Mouse (Mus musculus): ENCODE data around the gene Kcnma1. TPM values are rescaled to one million over a fixed set of nuclear protein-coding genes. Genes with fewer than 3 reads are reported as not detected.

The Kcnma1 gene
- polyA plus RNA-seq, 1 experiment: 3.5 TPM

DNA sequence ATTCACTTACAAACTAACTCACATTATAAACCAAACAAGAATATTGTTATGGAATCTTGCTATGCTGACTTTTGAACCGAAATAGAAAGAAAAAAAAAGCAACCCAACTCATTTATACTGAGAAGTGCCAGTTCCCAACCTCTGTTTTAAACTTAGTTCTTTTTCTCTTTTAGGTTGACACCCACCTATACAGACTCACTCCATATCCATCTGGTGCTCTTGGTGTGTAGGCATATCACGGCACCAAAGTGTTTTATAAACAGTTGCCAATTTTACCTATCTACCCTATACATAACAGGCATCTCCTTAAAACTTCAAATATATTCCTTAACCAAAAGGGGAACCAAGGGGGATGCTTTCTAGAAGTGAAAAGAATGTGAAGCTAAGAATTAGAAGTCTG lies 393.6 kb downstream of the Kcnma1 start:
- Histone ChIP-seq H3K27ac (ENCODE audit: insufficient read depth, low read depth, low read length) (no peak overlapping the region), H3K4me3 (ENCODE audit: low read depth, low read length) (no peak overlapping the region), H3K36me3 (ENCODE audit: control insufficient read depth, insufficient read depth, low read length) (no peaks in the 10 kb centered on the region), H3K27me3 (ENCODE audit: control insufficient read depth, insufficient read depth, low read length) (no peaks in the 10 kb centered on the region), H3K4me1 (ENCODE audit: control insufficient read depth, insufficient read depth, insufficient read length, low read length) (no peaks in the 10 kb centered on the region)
- no peak for TF ChIP-seq POLR2A (IDR thresholded peaks at IDR 0.05; ENCODE audit: low read depth, low read length)
- no peak for TF ChIP-seq CTCF (IDR thresholded peaks at IDR 0.05; ENCODE audit: extremely low read depth, insufficient read length, insufficient replicate concordance, low read depth, low read length)
- WGBS: 75% methylated on average over 2 of the region's 2 CpGs

GRCm38 (mm10) chr14:23618973-23619372 lies 395.3 kb downstream of the Kcnma1 start:
- TF ChIP-seq CTCF (IDR thresholded peaks at IDR 0.05; ENCODE audit: extremely low read depth, insufficient read length, insufficient replicate concordance, low read depth, low read length) (no peak), POLR2A (IDR thresholded peaks at IDR 0.05; ENCODE audit: low read depth, low read length) (no peak)
- Histone ChIP-seq H3K4me1 (ENCODE audit: control insufficient read depth, insufficient read depth, insufficient read length, low read length) (no peaks in the 10 kb centered on the region), H3K4me3 (ENCODE audit: low read depth, low read length) (no peak overlapping the region), H3K36me3 (ENCODE audit: control insufficient read depth, insufficient read depth, low read length) (no peaks in the 10 kb centered on the region), H3K27ac (ENCODE audit: insufficient read depth, low read depth, low read length) (no peak overlapping the region), H3K27me3 (ENCODE audit: control insufficient read depth, insufficient read depth, low read length) (no peaks in the 10 kb centered on the region)
- WGBS: 67% methylated on average over 2 of the region's 2 CpGs

DNA sequence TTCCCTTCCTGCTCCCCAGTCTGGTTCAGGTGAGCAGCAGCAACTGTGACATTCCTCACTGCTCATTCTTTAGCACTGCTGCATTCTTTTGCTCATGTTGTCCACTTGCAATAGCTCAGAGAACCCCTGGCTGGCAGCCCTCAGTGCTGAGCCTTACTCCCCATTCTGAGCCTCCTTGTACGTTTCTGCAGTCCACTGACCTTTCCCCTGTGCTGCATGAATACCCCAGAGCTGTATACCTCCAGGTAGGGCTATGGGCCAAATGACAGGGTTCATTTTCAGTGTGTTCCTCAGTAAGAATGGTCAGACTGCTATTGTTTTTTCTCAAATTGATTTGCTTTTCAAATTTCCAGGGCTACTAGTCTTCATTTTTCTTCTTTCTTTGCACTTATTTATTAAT lies 396.2 kb downstream of the Kcnma1 start:
- Histone ChIP-seq H3K4me3 (ENCODE audit: low read depth, low read length) (no peak overlapping the region), H3K4me1 (ENCODE audit: control insufficient read depth, insufficient read depth, insufficient read length, low read length) (no peaks in the 10 kb centered on the region), H3K36me3 (ENCODE audit: control insufficient read depth, insufficient read depth, low read length) (no peaks in the 10 kb centered on the region), H3K27me3 (ENCODE audit: control insufficient read depth, insufficient read depth, low read length) (no peaks in the 10 kb centered on the region), H3K27ac (ENCODE audit: insufficient read depth, low read depth, low read length) (no peak overlapping the region)
- WGBS: 30% methylated on average over 1 of the region's 1 CpGs
- TF ChIP-seq CTCF (IDR thresholded peaks at IDR 0.05; ENCODE audit: extremely low read depth, insufficient read length, insufficient replicate concordance, low read depth, low read length): no peak
- no peak for TF ChIP-seq POLR2A (IDR thresholded peaks at IDR 0.05; ENCODE audit: low read depth, low read length)

- H3K27me3 ChIP-seq (ENCODE audit: control insufficient read depth, insufficient read depth, low read length): no peaks in the 10 kb centered on the region
- H3K27ac ChIP-seq (ENCODE audit: insufficient read depth, low read depth, low read length): no peak overlapping the region
- no peak overlapping the region for H3K4me3 ChIP-seq (ENCODE audit: low read depth, low read length)
- no peaks in the 10 kb centered on the region for H3K36me3 ChIP-seq (ENCODE audit: control insufficient read depth, insufficient read depth, low read length)
- TF ChIP-seq POLR2A (IDR thresholded peaks at IDR 0.05; ENCODE audit: low read depth, low read length) (no peak), CTCF (IDR thresholded peaks at IDR 0.05; ENCODE audit: extremely low read depth, insufficient read length, insufficient replicate concordance, low read depth, low read length) (no peak)
- WGBS: 71% methylated on average over 3 of the region's 3 CpGs
- no peaks in the 10 kb centered on the region for H3K4me1 ChIP-seq (ENCODE audit: control insufficient read depth, insufficient read depth, insufficient read length, low read length)
These were observed 404.2 kb downstream of the Kcnma1 start for GRCm38 (mm10) chr14:23610054-23610453.

DNA sequence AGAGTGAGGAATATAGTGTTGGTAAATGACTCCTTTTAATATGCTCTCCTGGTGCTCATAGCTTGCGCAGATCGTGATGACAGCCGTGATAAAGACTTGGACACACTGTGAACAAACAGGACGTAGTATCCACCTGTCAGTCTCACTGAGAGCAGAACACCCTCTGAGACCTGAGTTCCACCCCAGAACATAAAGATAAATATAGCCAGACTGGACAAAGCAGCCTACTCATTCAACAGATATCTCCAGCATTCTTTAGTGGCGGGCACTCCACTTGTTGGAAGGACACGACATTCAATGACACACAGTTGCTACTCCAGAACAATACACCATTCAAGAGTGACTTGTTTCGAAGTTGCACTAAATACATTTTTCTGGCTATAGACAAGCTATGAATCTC lies 408.6 kb downstream of the Kcnma1 start:
- H3K36me3 ChIP-seq (ENCODE audit: control insufficient read depth, insufficient read depth, low read length): no peaks in the 10 kb centered on the region
- 59% methylated on average over 7 of the region's 7 CpGs for whole genome bisulfite sequencing
- no peaks in the 10 kb centered on the region for H3K4me1 ChIP-seq (ENCODE audit: control insufficient read depth, insufficient read depth, insufficient read length, low read length)
- no peak for TF ChIP-seq CTCF (IDR thresholded peaks at IDR 0.05; ENCODE audit: extremely low read depth, insufficient read length, insufficient replicate concordance, low read depth, low read length)
- no peak for TF ChIP-seq POLR2A (IDR thresholded peaks at IDR 0.05; ENCODE audit: low read depth, low read length)
- H3K27me3 ChIP-seq (ENCODE audit: control insufficient read depth, insufficient read depth, low read length): no peaks in the 10 kb centered on the region
- no peak overlapping the region for H3K27ac ChIP-seq (ENCODE audit: insufficient read depth, low read depth, low read length)
- no peak overlapping the region for H3K4me3 ChIP-seq (ENCODE audit: low read depth, low read length)

- H3K27me3 ChIP-seq (ENCODE audit: control insufficient read depth, insufficient read depth, low read length): no peaks in the 10 kb centered on the region
- 49% methylated on average over 4 of the region's 4 CpGs for WGBS
These were observed 411.4 kb downstream of the Kcnma1 start for GRCm38 (mm10) chr14:23602937-23603336.

DNA sequence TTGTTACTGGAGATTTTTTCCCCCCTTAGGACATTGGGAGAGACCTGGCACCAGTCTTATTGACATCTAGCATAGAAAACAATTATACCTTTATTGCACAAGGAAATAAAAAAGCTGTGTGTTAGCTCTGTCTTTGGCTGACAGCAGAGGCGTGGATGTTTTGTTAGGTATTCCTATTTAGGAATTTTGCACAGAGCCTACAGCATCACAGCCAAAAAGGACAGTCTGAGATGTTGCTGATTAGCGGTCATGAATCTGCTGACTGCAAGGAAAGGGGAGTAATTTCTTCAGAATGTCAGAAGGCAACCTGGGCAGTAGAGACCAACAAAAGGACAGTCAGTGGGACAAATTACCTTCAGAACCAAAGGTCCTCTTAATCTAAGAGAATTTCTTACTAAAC lies 412.2 kb downstream of the Kcnma1 start:
- no peak overlapping the region for H3K27ac ChIP-seq (ENCODE audit: insufficient read depth, low read depth, low read length)
- TF ChIP-seq CTCF (IDR thresholded peaks at IDR 0.05; ENCODE audit: extremely low read depth, insufficient read length, insufficient replicate concordance, low read depth, low read length) (no peak), POLR2A (IDR thresholded peaks at IDR 0.05; ENCODE audit: low read depth, low read length) (no peak)
- H3K27me3 ChIP-seq (ENCODE audit: control insufficient read depth, insufficient read depth, low read length): no peaks in the 10 kb centered on the region
- H3K36me3 ChIP-seq (ENCODE audit: control insufficient read depth, insufficient read depth, low read length): no peaks in the 10 kb centered on the region
- no peaks in the 10 kb centered on the region for H3K4me1 ChIP-seq (ENCODE audit: control insufficient read depth, insufficient read depth, insufficient read length, low read length)
- H3K4me3 ChIP-seq (ENCODE audit: low read depth, low read length): no peak overlapping the region
- WGBS: 63% methylated on average over 2 of the region's 2 CpGs

More at GRCm38 (mm10) chr14:23602937-23603336, 411.4 kb downstream of the Kcnma1 start:
- Histone ChIP-seq H3K36me3 (ENCODE audit: control insufficient read depth, insufficient read depth, low read length) (no peaks in the 10 kb centered on the region), H3K4me3 (ENCODE audit: low read depth, low read length) (no peak overlapping the region), H3K27ac (ENCODE audit: insufficient read depth, low read depth, low read length) (no peak overlapping the region), H3K4me1 (ENCODE audit: control insufficient read depth, insufficient read depth, insufficient read length, low read length) (no peaks in the 10 kb centered on the region)
- TF ChIP-seq CTCF (IDR thresholded peaks at IDR 0.05; ENCODE audit: extremely low read depth, insufficient read length, insufficient replicate concordance, low read depth, low read length) (no peak), POLR2A (IDR thresholded peaks at IDR 0.05; ENCODE audit: low read depth, low read length) (no peak)

DNA sequence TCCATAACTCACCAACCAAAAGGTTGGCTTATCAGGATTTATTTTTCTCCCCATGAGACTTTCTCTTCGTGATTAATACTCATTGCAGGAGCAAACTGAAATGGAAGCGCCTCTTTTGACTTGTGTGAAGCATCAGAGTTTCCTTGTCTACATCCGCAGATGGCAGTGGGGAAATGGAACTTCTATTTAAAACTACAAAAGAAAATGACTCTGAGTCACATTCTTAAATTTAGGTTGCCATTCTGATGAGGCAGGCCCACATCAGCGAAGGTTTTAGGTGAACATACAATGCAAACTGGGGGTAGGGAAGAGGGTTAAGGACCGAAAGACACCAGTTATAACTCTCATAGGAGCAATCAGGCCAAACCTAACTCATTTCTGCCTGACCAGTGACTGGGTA lies 419.7 kb downstream of the Kcnma1 start:
- Histone ChIP-seq H3K4me3 (ENCODE audit: low read depth, low read length) (no peak overlapping the region), H3K4me1 (ENCODE audit: control insufficient read depth, insufficient read depth, insufficient read length, low read length) (no peaks in the 10 kb centered on the region), H3K27me3 (ENCODE audit: control insufficient read depth, insufficient read depth, low read length) (no peaks in the 10 kb centered on the region), H3K27ac (ENCODE audit: insufficient read depth, low read depth, low read length) (no peak overlapping the region), H3K36me3 (ENCODE audit: control insufficient read depth, insufficient read depth, low read length) (no peaks in the 10 kb centered on the region)
- TF ChIP-seq CTCF (IDR thresholded peaks at IDR 0.05; ENCODE audit: extremely low read depth, insufficient read length, insufficient replicate concordance, low read depth, low read length) (no peak), POLR2A (IDR thresholded peaks at IDR 0.05; ENCODE audit: low read depth, low read length) (no peak)
- 78% methylated on average over 5 of the region's 5 CpGs for WGBS
